Mouse (Mus musculus): ENCODE data around the gene Arl4c. TPM values are rescaled to one million over a fixed set of nuclear protein-coding genes. Genes with fewer than 3 reads are reported as not detected.

Arl4c gene
- polyA plus RNA-seq (2012; ENCODE audit: low replicate concordance): 4.4 and 5.5 TPM in 2 replicates

GRCm38 (mm10) chr1:88701870-88702661, at the start of gene Arl4c:
Arl4c (minus strand) TSS chr1:88702221.

Other genes with a start within 250 kb of the Arl4c start
- gene Glrp1, start 192.2 kb downstream of the Arl4c start, polyA plus RNA-seq (2012; ENCODE audit: low replicate concordance): 0.55 and 0.72 TPM in 2 replicates

Measured in leukemia stem cell, adult 10-12 weeks (primary cell).